Mouse (Mus musculus) erythroblast, embryonic 14.5 days (primary cell): Measurements from ENCODE around the gene Lztfl1.

Source experiments
- GATA1 ChIP-seq: IDR thresholded peaks from 2 replicates; pipeline ENCODE4 v1.6.1; 2012; ENCODE audit warnings: low read length, inconsistent platforms, mixed read lengths
- TAL1 ChIP-seq: IDR thresholded peaks from 3 replicates; pipeline ENCODE4 v1.6.1; 2012; ENCODE audit warnings: low read length, inconsistent platforms, mixed read lengths

DNA sequence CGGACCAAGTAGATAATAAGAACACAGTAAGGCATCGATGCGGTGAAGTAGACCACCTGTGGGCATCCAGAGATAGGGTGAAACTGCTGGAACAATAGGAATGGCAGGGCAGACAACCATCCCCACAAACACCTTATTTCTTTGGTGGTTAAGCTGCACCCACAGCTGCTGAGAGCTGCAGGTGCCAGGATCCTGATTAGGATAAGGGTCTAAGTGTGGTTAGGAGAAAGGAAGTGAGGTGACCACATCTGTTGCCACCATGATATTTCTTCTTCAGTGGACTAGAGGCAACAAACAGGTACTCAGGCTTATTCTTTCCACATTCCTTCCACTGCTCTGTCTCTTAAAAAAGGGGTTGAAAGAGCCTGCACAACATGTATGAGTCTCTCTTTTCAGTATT, 60.0 kb downstream of the Lztfl1 start:
- TF ChIP-seq TAL1 = no peak
- no peak for TF ChIP-seq GATA1
